Mouse (Mus musculus) left cerebral cortex, adult 18-20 months (tissue): ENCODE measurements at regions not wholly inside any gene's neighbourhood (a gene's known extent, or its start where the extent isn't known, plus 50 kb on each side); places are given as distances from the start of the nearest gene placed in this dataset.
A peak's percentile ranks its signal among the peaks of the same experiment; 100 is the strongest.
"Not testable (repeated sequence)": the region's sequence is repeated elsewhere in the genome, so short reads cannot be mapped to it uniquely, and the experiment has no call there.

Source experiments
- DNase-seq, 2 experiments: peaks; one replicate each; pipeline ENCODE4 v3.0.0; 2021 to 2022; ENCODE audit warnings: low spot score in 2 of 2, mixed read lengths in 1 of 2

DNA sequence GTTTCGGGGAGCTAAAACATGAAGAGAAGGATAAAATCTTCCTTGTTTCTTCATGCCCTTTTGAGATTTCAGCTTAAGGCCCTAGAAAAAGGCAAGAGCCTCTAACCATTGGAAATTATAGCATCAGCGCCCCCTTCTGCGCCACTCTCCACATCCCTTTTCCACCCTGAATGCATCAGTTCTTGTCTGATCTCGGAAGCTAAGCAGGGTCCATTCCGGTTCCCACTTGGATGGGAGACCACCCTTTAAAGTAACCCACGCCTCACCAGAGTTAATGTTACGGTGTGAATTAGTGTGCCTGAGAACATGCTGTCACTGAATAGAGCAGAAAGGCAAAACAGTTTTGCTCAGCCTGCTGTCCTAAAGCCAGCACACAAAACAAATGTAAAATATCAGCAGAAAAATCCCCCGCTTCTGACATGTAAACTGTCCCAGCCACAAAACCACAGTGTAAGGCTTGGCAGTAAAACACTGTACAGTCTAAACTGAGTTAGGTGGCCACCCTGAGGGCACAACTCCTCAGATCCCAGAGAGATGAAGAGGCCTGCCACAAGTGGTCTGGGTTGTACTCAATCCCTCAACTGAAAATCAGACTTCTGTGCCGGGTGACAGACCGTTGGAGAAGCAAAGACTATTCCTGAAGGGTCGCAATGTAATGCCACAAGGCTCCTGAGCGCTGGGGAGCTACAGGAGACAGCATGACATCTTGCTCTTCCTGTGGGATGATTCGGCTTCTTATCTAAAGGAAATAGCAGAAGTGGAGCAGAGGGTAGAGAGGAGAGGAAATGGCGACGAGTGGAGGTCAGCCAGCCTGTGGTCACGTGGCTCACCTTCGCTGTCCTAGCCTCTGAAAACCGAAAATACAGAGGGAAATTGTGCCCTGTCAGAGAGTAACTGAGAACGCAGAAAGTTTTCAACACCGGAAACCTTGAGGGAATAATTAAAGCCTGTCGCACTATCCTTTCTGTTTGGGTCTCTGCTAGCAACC is 176.2 kb downstream of the Kctd12 start:
- DNase-seq, result no peak

DNA sequence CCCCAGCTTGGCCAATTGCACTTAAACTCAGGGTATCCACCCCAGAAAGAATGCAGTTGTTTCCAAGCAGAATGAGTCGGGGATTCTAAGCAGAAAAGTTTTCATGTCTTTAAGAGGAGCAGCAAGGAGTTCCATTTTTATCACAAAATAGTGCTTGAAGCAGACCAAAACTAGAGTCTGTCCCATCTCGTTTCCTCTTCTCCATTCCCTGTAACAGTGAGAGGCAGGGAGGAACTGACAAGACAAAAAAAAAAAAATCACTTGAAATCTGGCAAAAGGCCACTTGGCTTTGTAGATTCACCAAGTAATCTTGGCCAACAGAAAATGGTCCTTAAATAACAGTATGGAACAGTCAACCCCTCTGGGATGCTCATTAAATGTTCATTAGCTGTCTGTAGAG is 186.8 kb downstream of the Kctd12 start:
- no peak for DNase-seq

DNA sequence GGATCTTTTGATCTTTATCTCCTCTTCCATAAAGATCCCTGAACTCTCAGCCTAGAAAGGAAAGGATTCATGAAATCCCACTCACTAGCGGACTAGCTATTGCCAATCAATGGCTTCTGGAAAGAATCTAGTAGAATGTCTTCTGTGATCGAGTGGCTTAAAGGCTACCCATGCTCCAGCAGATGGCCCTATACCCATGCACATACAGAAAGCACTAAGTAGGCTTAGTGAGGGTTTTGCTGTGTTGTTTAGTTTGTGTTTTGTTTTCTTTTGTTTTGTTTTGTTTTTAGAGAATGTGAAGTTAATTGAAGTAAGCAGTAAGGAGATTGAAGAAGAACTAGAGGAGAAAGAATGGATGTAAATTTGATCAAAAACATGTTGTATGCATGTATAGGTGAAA is 187.5 kb downstream of the Kctd12 start:
- no peak for DNase-seq

DNA sequence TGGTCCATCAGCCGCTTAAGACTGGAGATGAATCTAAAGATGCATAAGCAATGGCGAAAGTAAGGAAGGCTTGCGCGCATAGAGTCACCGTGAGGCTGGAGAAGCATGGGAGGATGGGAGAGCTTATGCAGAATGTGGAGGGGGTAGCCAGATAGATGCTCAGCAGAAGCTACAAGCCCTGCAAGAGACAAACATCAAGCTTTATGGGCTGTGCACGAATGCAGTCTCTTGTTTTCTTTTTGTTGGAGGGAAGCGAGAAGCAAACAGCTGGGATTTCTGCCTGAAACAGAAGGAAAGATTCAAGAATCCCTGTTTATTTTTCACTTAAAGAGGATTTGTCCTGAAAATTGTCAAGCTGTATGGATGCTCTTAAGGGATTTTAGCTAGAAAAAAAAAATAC is 188.7 kb downstream of the Kctd12 start:
- no peak for DNase-seq

DNA sequence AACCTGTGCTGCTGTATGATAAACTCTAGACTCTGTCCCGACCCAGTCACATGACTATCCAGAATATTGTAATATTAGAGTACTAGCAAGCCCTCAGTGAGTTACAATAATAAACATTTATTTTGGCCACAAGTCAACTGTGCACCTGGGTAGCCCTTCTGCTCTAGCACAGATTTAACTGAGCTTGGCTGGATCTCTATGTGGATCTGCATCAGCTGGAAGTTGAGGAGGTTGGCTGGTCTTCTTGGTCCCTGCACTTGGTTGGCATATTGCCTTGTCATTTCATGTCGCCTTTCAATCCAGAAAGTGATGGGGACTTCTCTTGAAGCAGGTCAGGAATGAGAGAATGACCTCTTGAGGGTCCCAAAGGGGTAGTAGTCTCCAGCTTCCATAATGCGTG is 191.5 kb downstream of the Kctd12 start:
- DNase-seq, result no peak

DNA sequence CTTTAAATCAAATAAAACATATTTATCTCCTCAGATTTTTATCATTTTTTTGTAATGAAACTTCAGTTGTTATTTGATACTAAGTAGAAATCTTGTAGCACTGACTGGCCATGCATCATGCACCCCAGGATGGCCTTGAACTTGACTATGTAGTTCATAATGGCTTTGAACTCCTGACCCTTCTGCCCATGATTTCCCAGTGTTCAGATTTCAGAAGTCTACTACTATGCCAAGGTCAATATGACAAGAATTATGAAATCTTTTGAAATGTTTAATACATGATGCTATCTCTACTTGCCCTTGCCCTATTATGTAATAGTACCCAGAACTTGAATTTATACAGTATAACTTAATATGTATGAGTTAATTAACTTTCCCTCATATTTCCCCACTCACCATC is 200.2 kb downstream of the Kctd12 start:
- no peak for DNase-seq

DNA sequence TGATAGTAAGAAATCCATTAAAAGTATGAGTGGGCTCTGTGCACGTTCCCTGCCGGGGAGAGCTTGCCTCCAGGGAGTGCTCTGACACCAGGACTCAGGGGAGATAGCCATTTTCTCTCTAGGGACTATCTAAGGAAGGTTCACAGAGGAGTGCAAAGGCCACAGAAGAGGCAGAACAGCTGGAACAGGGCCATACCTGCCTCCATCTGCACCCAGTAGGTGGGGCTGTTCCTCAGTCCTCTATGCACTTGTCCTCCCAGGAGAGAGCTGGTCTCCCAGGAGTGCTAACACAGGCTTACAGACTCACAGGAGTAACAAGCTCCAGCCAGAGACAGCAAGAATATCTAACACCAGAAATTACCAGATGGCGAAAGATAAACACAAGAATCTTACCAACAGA is 212.7 kb downstream of the Kctd12 start:
- DNase-seq, result peak in 1 of 2 experiments; percentile 6

DNA sequence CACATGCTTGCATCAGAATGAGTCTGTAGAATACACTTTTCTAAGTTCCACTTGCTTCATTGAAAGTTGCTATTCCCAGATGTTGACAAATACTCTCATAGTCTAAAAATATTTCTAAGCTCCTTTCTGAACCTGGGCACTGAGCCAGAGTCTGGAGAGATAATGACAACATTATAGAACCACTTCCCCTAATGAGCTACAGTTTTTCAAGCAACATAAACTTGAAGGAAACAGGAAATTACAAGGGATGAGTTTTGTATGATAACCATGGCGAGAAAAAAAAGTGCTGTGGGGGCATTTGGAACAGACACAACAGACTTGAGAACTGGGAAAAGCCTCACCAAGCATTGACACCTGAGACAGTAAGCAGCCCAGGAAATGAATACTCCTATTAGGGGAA is 233.8 kb downstream of the Kctd12 start:
- no peak for DNase-seq

DNA sequence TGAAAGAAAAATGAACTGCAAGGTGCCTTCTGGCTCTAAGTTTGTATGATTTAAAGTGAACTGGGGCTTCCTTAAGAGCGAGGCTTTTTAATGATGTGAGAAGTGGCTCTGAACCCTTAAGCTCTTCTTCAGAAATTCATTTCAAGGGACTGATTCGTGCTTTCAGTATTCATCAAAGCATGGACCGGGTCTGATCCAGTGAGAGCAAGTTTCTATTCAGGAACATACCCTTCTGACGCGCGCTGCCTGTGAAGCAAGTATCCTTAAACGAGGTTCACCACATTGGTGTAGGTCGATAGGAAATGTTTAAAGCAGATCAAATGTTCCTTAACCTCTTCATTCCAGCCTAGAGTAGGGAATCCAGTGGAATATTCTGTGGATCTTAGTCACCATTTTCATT is 240.1 kb downstream of the Kctd12 start:
- DNase-seq, result no peak

DNA sequence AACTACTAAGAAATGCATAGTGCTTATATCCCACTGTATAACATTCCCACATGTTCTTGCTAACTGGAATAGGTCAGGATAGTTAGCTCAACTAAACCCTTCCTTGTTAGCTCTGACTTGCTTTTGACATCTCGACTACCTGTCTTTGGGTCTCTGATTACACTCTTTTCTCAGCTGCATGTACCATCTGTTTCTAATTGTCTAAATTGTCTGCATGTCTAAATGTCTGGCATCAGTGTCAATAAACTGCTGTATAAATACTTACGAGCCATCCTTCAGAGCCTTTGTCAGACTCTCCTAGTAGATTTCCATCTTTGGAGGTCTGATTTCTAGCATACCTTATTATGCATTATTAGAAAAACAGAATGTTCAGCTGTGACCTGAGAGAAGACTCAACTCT is 245.8 kb downstream of the Kctd12 start:
- no peak for DNase-seq

DNA sequence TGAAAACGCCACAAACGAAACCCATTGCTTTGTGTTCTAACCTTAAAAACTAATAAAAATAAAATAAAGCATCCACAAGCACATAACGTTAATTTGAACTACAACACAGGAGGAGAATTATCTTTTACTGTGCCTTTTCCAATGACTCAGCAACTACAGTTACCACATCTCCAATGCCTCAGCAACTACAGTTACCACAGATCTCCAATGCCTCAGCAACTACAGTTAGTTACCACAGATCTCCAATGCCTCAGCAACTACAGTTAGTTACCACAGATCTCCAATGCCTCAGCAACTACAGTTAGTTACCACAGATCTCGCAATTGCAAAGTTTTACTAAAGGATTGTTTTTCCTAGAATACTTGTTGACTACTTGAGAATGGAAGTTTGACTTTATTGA is 248.7 kb downstream of the Kctd12 start:
- not testable (repeated sequence) for DNase-seq

DNA sequence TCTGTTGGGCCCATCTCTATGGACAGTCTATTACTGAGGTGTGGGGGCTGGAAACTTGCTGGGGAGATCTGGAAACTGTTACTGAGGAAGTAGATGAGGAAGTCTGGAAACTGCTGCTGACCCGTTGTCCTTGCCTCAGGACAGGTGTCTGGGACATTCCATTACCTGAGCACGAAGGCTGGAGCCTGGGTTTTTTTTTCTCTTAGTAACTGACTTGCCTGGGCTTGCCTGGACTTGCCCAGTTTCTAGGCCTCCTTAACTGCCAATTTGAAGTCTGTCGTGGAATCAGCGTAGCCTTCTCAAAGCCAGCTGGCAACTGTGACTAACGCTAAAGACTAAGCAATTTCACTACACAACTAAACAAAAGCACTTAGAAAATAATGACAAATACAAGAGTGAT is 250.7 kb downstream of the Kctd12 start:
- DNase-seq, result no peak

DNA sequence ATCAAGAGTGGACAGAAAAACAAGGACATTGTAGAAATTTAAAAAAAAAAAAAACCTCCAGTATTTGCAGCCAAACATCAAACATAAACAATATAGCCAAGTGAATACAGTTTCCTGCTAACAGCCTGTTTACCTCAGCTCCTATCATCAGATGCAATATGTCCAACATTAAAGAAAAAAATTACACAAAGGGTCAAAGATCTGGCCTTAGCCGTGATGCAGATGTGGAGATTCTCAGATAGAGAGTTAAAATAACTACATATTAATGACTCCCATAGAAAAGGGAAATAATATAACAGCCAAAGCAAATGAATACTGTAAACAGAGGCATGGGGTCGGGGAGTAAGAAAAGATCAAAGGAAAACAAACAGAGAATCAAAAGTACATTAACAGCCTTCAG is 259.8 kb downstream of the Kctd12 start:
- no peak for DNase-seq

DNA sequence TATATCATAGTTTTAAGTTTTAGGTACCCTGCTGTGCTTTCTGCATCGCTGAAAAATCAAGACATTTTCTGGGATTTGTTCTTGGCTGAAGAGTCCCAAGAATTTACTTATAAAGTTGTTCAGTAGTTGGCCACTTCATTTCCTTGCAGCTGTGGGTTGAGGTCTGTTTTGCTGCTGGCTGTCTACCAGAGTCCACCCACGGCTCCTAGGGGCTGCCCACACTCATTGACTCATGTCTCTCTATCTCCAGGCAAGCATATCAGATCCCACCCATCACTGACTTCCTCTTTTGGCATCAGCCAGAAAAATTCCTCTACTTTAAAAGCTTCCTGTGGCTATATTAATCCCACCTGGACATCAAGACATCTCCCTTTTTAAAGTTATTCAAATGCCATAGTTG is 263.9 kb downstream of the Kctd12 start:
- peak; percentile 25 to 48 for DNase-seq

DNA sequence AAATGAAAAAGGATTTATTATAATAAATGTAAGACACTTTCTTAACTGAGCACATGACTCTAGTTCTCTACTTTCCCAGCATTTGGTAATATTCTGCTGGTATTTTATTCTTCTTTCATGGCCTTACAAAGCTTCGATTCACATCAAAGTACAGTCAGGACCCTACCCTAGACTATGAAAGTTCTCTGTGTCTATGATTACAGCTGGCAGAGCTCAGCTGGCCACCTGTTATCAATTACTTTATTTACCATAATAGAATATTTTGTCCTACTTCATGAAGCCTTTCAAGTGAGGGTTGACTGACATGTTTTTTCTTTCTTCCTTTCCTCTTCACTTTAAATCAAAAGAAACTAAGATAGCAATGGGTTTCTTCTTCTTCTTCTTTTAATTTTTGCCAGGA is 269.8 kb downstream of the Kctd12 start:
- no peak for DNase-seq

DNA sequence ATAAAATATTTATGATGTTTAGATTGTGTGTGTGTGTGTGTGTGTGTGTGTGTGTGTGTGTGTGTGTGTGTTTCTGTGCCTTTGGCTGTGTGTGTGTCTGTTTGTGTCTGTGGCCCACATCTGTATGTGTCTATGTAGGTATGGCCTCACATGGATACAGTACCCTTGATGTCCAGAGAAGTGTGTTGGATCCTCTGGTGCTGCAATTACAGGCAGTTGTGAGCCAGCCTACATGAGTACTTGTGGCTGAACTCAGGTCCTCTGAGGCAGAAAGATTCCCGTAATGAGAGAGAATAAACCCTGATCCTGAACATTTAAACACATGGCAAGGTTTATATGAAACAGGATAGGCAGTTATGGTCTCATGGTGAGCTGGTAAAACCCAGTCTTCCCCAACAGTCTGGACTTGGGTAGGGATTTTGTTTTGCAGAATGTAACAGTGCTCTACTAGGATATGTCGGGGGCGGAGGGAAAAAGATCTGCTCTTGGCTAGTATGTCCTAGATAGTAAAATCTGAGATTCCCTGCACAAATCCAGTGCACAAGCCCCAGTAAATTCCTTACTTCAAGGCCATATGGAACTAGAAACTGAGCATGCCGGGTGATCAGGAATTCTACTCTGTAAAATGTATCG is 275.6 kb downstream of the Kctd12 start:
- DNase-seq, result no peak

DNA sequence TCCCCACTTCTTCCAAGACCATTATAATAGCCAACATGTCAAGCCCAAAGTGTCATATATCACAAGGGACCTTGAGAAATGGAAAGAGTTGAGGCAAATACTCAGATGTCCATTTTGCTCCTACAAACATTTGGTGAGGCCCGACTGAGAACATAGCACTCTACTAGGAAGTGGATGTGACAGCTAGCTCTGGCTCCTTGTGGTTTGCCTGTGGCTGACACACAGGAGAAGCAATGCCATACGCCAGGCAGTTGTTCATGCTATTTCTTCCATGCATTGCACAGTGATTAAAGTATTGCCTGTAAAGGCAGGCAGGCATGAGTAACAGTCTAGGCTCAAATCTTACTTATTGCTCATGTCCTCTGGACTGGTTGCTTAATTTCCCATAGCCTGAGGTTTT is 281.3 kb downstream of the Kctd12 start:
- DNase-seq, result no peak

DNA sequence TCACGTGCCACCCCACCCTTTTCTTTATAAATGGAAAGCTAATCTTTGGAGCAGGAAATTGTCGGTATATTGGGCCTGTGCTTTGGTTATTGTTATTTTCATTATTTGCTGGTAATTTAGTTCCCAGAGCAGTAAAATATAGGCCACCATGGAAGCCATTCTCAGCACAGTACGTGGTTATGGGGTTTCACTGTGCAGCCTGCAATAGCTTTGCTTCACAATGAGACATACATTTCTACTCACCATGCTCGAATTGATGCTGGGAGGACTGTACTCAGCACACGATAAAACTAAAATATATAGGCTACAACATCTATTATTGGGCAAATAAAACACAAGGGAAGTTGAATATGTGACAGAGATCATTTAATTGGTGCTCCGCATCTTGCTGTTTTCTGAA is 282.0 kb downstream of the Kctd12 start:
- no peak for DNase-seq

DNA sequence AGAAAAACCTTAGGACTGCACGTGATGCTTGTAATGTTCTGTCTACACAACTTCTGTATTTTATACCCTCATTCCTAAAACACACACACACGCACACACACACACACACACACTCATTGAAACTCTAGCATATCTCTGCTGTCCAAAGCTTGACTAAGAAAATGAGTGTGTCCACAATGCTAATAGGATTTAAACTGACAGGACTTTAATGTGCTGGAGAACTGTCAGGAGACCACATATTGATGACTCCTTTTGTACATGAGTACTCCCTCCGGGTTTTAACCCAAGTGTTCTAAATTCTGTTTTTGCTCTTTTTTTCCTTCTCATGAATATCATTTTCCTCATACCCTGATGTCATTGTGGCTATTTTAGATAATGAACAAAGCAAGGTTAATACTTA is 283.4 kb downstream of the Kctd12 start:
- no peak for DNase-seq

DNA sequence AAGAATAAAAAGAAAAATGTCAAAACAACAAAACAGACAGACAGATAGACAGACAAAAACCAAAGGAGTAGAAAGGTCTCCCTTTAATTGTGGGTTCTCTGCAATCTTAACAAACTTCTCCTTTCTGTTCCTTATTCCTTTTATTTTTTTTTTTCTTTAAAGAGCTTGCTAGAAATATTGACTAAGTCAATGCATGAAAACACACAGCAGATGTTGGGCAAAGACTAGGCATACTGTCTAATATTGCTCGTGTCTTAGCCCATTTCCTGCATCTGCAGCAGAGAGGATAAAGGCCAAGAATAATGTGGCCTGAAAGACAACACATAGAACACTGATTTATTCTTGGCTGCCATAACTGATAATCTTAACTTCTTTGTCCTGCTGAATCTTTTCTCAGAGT is 295.6 kb downstream of the Kctd12 start:
- no peak for DNase-seq

DNA sequence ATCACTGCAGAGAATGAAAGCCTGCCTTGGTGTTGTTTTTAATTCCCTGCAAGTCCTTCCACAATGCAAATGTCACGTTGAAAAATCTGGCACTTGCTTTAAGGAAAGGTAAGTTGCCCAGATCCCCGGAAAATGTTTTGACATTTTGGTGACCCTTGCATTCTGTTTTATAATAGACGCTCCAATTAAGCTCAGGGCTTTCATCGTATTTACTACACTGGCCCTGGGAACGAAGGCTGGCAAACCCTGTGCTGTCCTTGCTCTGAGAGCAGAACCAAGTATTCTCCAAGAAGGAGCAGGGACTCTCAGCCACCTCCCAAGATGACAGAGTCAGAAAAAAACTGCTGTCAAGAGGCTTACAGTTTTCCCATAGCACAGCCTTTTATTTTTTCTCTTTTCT is 305.9 kb downstream of the Kctd12 start:
- DNase-seq, result no peak

DNA sequence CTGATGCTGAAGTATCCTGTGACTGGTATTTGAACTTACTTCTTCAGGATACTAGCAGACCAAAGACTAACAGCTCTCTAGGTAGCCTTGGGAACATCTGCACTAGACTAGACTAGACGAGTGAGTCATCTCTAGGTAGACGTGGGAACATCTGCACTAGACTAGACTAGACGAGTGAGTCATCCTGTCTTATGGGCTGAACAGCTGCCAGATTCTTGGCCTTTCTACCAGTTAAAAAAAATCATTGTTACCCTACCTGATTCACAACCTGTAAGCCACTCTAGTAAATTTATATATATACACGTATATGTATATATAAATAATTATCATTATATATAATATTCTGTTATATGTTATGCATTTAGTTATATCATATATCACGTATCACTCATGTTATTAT is 307.8 kb downstream of the Kctd12 start:
- no peak for DNase-seq

DNA sequence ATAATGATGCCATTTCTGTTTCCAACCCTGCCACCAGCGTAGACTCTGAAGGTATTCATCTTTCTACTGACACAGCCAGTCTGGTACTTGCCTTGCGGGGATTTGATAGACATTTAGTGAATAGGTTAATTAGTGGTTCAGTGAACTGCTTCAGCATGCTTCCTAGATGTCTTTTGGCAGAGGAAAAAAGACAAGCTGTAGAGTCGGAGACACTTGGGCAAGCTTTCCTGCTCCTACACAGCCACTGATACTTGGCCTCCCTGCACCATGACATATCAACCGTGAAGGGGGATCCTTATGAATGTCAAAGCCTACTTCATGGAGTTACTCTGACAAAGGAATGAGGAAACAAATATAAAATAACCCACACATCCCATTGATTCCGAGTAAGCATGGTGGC is 308.7 kb downstream of the Kctd12 start:
- no peak for DNase-seq
